Mouse (Mus musculus): ENCODE data around the gene 2700049A03Rik. TPM values are rescaled to one million over a fixed set of nuclear protein-coding genes. Genes with fewer than 3 reads are reported as not detected.

2700049A03Rik gene
- total RNA-seq, 1 experiment from 2014 or later = 22.7 TPM

DNA sequence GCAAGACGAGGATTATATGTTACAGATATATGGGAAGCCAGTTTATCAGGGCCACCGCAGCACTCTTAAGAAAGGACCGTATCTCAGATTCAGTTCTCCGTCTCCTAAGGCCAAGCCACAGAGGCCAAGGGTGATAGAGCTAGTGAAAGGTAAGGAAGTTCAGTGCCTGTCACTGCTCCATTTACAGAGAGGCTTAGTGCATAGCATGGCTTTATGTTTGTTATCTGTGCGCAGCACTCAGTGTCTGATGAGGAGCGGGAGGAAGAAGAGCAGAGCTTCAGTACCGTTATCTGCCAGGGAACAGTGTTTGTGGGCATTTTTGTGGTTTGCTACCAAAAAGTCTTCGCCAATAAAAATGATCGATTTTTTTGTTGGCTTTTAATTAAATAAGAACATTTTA is 27.8 kb downstream of the 2700049A03Rik start:
- peak; percentile 98 for ATAC-seq (replicated peaks; ENCODE audit: low read depth, poor library complexity, severe bottlenecking)

DNA sequence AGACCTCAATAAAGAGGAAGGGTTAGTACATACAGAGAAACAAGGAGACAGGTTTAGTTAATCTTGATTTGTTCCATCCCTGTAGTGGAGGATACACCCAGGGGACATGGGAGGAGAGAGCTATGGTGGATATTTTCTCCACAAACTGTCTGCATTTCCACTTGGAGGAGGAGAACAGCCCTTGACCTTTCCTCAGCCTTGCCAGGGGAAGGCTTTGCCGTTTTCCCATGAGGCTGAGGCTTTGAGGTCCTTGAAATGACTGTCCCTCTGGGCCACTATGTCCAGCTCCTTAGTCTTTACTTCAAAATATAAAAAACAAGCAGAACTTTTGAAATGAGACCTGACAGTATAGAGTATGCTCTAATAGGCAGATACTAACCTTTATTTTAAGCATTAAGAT is 33.3 kb downstream of the 2700049A03Rik start:
- no peak for ATAC-seq (replicated peaks; ENCODE audit: low read depth, poor library complexity, severe bottlenecking)

DNA sequence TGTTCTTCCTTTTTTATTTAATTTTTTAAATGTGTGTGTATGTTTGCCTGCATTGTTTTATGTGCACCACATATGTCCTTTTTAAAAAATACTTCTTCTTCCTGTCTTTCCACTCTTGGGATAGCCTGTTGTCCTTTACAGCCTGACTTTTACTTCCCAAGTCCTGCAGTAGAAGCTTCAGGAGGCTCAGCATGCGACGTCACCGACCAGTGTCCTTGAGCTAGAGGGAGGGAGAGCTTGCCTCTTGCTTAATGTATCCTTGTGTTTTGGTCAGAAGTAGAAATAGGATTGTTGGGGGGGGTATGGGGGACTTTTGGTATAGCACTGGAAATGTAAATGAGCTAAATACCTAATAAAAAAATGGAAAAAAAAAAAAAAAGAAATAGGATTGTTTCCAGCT is 47.1 kb downstream of the 2700049A03Rik start:
- ATAC-seq (replicated peaks; ENCODE audit: low read depth, poor library complexity, severe bottlenecking) = no peak

DNA sequence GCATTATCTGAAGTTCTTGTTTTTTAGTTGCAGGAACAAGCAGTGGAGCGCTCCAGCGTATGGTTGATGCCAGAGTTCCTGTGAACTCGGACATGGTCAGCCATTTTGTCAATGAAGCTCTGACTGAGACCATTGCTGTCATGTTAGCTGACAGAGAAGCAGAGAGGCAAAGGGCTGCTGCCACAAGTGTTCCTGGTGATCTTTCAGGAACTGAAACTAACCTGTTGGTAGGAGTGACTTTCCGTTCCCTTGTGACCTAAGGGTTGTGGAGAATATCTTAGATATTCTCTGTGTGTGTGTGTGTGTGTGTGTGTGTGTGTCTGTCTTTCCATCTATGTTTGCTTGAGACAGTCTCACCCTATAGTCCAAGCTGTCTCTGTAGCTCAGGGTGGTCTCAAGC is 47.7 kb downstream of the 2700049A03Rik start:
- ATAC-seq (replicated peaks; ENCODE audit: low read depth, poor library complexity, severe bottlenecking) = no peak

DNA sequence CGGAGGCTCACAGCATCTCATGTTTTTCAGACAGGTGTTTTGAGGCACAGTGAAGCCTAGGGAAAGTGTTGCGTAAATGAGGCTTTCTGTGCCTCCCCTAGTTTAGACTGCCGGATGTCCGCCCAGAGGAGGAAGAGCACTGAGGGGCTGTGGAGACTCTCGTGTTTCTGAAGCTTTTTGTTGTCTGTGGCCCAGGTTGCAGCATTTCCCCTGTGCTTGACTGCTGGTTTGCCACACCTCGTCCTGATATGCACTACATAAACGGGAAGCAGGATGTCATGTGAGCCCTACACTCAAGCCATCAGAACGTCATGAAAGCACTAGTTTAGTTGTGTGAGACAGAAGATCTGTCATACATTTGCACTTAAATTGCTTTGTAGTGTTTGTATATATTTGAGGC is 56.1 kb downstream of the 2700049A03Rik start:
- ATAC-seq (replicated peaks; ENCODE audit: low read depth, poor library complexity, severe bottlenecking) = no peak

DNA sequence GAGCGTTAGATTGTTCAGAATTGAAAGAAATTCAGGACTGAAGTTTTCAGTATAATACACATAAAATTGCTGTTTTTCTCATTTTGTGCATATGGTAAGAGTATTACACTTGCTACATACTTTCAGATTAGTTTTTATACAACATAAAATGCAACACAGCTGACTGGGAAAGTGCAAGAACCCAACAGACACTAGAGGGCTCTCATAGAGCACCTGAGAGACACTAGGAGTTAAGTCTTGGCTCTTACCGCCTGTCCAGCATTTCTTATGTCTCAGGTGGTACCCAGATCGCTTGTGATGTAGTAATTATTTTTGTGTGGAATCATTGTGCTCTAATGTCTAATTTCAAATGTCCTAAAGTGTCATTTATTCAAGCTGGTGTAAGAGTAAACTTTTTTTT is 61.0 kb downstream of the 2700049A03Rik start:
- ATAC-seq (replicated peaks; ENCODE audit: low read depth, poor library complexity, severe bottlenecking) = no peak

DNA sequence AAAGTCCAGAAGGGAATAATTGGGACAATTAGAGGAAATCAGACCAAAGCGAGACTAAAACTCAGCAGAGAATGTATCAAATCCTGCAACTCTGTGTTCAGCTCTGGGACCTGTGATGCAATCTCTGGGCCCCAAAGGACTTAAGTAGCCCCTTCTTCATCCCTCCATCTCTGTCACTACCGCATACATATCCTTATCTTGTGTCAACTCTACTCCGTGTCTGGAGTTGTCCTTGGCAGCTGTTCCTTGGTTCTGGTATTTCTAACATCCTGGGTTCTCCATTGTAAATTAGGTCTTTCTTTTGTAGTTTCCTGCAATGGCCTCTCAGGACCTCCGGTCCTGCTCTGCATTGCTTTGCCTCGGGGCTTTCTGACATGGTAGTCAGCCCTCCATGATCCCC is 65.1 kb downstream of the 2700049A03Rik start:
- ATAC-seq (replicated peaks; ENCODE audit: low read depth, poor library complexity, severe bottlenecking) = no peak

DNA sequence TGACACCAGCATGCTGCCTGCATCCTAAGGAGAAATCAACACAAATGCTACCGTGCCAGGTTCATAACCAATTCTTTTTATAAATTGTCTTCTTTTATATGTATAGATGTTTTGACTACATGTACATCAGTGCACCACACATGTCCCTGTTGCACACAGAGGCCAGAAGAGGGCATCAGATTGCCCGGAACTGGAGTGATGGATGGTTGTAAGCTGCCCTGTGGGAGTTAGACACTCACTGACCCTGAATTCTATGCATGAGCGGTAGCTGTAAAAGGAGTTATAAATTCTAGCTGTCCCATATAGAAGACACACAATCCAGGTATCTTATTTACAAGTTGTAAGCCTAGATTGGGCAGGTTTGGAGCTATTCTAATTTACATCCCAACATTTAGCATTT is 67.7 kb downstream of the 2700049A03Rik start:
- ATAC-seq (replicated peaks; ENCODE audit: low read depth, poor library complexity, severe bottlenecking) = no peak

DNA sequence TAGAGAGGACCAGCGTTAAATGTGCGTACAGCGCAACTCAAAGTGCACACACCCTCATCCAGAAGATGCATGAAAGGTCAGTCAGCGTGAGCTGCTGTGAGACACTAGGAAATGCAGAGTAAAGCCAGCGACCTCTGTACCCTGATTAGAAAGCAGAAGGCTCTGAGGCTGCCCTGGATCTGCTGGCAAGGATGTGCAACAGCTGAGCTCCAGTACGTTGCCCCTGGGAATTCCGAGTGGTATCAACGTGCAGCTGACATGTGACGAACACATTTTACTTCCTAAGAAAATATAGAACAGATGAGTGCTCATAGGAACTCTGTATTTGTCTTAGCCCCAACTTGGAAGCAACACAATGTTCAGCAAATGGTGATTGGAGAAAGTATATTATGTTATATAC is 80.5 kb downstream of the 2700049A03Rik start:
- no peak for ATAC-seq (replicated peaks; ENCODE audit: low read depth, poor library complexity, severe bottlenecking)

DNA sequence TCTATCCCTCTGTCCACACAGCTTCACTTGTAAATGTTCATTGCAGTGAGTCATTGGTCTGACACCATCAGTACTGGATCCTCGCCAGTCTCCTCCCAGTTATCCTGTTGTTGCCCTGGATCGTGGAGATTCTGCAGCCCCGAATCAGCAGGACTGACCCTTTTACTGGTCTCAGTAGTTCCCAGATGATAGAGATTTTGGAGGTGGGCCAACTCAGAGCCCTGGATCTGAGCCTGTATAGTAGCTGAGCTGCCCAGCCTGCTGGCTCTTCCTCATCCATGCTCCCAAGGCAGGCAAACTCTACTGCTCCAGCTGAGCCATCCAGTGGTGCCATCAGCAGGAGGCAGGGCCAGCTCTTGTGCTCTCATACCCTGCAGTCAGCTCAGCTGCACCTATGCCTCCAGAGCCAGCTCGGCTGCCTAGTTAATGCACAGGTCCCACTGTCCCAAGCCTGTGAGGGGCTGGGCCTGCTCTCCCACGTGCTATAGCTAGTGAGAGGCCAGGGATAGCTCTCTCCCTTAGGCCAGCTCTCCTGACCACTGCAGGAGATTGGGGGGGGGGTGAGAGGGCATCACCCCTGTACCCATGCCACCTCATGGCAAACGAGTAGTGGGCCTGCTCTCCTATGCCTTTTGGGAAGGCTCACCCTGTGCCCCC is 81.3 kb downstream of the 2700049A03Rik start:
- no peak for ATAC-seq (replicated peaks; ENCODE audit: low read depth, poor library complexity, severe bottlenecking)

DNA sequence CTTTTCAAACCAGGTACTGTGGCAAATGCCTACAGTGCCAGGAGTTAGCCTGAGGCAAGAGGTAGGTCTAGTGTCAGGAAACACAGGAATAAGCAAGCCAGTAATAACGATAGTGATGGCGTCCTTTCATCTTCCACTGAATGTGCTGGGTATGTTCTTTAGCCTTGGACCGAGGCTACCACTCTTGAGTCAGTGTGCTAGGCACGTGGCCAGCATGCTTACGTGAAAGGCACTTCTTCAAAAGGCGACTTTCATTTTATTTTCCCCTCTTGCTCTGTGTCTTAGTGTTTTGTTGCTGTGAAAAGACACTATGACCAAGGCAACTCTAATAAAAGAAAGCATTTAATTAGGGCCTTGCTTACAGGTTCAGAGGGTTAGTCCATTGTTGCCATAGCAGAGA is 86.1 kb downstream of the 2700049A03Rik start:
- no peak for ATAC-seq (replicated peaks; ENCODE audit: low read depth, poor library complexity, severe bottlenecking)

DNA sequence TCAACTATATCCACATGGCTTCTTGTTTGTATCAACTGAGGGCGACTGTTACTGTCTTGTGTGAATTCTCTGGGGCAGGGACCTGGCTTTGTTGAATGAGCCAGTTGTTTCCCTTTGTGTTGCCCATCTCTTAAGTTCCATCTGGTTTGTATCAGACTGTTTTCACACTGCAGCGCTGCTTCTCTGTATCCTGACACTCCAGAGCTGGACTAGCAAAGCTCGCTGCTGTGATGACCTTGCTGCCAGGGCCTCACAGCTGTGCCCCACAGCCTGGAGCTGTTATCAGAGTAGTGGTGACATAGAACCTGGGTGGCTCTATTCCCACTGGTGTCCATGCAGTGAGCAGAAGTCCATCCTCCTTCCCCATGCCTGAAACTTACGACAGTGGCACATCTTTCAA is 91.1 kb downstream of the 2700049A03Rik start:
- ATAC-seq (replicated peaks; ENCODE audit: low read depth, poor library complexity, severe bottlenecking) = no peak

DNA sequence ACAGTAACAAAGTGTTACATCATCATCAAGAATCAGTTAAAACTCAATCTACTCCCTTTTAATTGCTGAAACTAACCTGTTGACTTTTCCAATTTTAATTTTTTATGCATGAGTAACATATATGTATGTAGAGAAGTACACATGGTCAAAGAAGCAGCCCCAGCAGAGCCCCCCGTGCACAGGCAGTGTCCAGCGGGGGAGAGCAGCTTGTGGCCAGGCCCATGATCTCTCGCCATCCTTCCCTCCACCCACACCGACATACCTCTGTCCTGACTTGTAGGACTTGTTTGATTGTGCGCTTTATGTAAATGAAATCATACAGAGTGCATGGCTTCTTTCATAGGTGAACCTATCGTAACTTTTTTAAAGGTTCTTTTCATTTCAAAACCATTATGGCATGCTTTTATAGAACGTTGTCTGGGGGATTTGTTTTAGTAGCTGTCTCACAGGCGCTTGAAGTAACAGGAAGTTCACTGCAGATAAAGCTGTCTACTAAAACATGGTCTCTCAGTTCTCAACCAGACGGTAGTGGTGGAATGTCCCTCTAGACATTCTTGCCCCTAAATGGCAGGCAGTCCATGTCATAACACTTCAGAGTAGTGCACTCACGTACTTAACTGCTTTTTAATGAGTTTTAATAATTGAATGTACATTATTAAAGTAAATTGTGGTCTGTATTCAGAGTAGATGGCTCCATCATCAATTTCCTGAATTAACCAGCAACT is 92.4 kb downstream of the 2700049A03Rik start:
- 0 out of 2 replicates have a peak, but pooled peaks have one; percentile 50 for ATAC-seq (replicated peaks; ENCODE audit: low read depth, poor library complexity, severe bottlenecking)

DNA sequence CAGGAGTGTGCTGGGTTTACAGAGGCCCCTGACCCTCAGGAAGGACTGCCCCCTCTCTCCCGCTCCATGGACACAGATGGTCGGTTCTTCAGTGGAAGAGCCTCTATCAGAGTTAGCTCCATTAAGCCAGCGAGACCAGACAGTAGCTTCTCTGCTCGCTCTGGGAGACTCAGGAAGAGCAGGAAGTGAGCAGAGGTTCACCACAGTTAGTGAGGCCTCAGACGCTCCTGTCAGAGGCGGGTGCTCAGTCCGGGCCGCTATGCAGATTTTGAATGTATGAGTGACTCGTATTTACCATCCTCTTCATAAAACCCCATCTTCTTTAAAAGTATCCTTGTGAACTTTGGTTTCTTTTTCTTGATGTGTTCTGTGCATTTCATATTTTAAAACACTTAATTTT is 94.9 kb downstream of the 2700049A03Rik start:
- ATAC-seq (replicated peaks; ENCODE audit: low read depth, poor library complexity, severe bottlenecking) = no peak

DNA sequence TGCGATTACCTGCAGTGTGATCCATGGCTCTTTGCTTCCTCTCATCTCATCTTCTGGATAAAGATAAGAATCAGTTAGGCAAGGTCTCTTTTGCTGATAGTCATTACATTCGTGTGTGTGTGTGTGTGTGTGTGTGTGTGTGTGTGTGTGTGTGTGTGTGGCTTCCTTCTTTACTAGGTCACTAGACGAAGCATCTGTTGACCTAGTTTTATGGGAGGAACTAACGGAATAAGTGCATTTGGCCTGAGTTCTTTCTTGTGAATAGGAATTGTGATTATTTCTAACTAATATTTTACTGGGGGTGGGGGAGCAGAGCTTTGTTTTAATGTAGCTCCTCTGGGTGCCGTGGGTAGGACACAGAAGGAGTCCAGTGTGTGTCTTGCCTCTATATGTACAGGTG is 96.8 kb downstream of the 2700049A03Rik start:
- ATAC-seq (replicated peaks; ENCODE audit: low read depth, poor library complexity, severe bottlenecking) = no peak

DNA sequence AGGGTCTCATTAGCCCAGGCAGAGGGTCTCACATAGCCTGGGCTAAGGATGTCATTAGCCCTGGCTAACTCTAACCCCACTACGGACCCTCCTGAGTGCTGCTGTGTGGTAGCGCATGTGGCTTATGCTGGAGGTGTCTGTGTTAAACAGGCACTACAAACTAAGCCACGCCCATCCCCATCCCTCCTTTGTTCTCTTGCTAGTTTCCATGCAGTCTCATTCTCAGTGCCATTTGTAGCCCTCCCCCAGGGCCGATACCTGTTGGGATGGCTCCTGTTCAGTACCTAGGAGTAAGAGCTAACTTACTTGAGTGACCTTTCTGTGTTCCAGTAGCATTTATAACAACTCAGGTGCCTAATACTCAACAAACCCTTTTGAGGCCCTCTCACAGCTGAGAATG is 100.4 kb downstream of the 2700049A03Rik start:
- ATAC-seq (replicated peaks; ENCODE audit: low read depth, poor library complexity, severe bottlenecking) = no peak

DNA sequence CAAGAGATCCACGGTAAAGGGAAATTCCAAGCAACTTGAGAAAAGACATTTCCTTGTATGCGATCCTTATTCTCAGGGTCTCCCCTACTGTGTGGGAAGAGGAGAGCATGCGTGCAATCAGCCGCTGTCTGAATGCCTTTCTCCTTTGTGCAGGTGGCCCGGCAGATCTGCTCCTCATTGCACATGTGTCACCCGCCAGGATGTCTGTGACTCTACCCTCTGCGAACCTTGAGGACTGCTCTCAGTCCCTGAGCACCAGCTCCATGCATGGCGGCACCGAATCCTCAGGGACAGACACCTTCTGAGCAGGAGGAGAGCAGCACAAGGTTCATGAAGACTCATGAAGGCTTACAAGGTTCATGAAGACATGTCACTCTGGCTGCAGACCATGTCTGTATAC is 106.1 kb downstream of the 2700049A03Rik start:
- no peak for ATAC-seq (replicated peaks; ENCODE audit: low read depth, poor library complexity, severe bottlenecking)

DNA sequence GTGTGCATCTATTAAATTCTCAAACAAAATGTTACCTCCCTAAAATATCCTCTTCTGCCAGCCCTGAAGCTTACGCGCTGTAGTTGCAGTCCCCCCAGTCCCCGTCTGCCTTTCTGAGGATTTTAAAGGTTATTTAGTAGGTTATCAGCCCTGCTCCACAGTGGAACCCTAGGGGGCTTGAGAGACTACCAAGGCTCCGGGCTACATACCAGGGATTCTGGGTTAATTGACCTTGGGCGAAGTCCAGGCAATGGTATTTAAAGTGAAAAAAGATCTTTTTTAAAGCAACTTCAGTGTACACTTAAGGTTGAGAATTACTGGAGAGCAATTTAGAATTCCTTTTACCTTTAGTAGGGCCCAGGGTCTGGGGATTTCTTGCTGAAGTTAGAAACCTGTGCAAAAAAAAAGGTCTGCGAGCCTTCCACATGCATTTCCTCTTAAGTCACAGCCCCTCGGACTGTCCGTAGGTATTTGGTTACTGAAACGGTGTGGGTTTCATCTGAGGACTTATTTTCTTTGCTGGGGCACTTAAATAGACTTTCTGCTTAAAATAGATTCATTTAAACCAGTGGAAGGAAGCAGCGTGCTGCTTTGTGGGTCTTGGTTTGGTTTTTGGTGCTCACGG is 108.2 kb downstream of the 2700049A03Rik start:
- ATAC-seq (replicated peaks; ENCODE audit: low read depth, poor library complexity, severe bottlenecking) = no peak

DNA sequence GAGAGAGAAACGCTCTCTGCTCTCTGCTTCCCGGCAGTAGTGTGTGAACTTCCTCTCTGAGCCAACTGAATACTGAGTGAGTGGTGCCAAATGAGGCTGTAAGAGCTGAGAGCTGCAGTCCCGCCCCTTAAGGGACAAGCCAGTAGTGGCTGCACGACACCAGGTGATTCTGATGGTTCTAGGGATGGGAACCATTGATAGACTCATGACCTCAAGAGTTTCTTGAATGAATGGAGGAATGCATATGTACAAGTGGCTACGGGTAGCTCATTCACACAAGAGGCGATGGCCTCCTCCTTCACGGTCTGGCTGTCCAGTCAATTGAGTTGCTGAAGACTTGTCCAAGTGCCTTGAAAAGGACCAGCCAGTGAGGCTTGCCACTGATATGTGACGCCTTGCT is 110.5 kb downstream of the 2700049A03Rik start:
- no peak for ATAC-seq (replicated peaks; ENCODE audit: low read depth, poor library complexity, severe bottlenecking)

DNA sequence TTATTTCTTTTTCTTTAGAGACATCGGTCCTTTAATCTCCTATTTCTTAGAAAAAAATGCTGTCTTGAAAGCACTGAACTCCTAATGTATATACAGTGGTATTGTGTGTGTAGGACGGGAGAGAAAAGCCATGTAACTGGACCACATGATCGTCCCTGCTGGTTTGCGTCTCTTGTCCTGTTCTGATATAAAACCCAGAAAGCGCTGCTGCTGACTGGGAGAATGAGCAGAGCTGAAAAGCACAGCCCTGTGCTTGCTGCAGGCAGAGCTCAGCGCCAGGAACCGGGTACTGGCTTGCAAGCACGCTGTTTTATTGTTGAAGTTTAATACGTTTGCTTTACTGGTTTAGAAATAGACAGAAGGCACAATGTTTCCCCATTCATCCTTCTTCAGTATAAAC is 112.7 kb downstream of the 2700049A03Rik start:
- ATAC-seq (replicated peaks; ENCODE audit: low read depth, poor library complexity, severe bottlenecking) = no peak

DNA sequence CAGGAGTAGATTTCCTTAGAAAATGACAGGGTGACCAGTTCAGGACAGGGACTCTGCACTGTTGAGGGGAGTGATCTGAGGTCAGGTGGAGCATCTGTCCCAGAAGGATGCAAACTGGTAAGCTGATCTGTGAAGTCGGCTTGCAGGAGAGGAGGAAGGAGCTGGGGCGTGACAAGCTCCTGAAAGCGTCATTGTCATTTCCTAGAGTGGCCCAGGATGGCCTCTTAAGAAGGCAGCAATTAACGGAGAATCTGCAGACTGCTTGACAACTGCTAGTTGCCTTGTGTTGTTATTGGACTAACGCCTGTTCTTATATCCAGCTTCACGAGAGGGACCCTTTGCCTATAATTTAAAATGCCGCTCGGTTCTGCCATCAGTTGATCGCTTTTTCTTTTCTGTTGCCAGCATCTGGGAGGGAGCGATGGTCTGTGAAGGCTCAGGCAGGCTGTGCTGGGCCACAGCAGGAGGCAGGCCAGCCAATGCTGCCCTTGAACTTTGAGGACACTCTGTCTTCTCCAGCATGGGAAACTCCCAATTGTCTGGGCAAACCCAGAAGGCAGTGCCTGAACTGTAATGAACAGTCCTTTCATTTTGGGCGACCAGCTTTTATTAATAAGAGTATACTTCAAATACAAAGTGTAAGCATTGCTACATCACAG is 116.0 kb downstream of the 2700049A03Rik start:
- ATAC-seq (replicated peaks; ENCODE audit: low read depth, poor library complexity, severe bottlenecking) = no peak

All from common myeloid progenitor, adult 5-6 weeks (primary cell).